Mouse (Mus musculus) CD4-positive, CD25-positive, alpha-beta regulatory T cell, adult 2 months (primary cell): Measurements from ENCODE around the gene Gm14744.
"Not testable (repeated sequence)": the region's sequence is repeated elsewhere in the genome, so short reads cannot be mapped to it uniquely, and the experiment has no call there.

ENCODE experiments used
- DNase-seq: peaks from one replicate; pipeline ENCODE4 v3.0.0-alpha.2; 2012; ENCODE audit warnings: low read depth, low spot score

Gm14744 gene

DNA sequence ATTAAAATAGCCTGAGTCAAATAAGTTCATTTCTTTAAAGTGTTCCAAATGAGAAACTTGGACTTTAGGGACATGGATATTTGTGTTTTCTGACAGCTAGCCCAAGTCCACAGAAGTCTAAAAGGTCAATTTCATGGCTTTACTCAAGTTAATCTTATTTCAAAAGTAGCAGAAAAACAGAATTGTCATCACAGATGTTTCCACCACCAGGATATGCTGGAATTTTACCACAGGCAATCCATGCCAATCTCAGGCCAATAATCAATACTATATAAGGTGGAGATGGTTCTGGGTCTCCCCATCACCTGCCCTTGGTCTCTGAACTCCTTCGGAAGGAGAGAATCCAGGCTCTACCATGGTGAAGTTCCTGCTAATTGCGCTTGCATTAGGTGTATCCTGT, at the start of gene Gm14744:
Gm14744 (plus strand) TSS at position 301 of the 400 bp plus-strand sequence.
- DNase-seq = not testable (repeated sequence)

DNA sequence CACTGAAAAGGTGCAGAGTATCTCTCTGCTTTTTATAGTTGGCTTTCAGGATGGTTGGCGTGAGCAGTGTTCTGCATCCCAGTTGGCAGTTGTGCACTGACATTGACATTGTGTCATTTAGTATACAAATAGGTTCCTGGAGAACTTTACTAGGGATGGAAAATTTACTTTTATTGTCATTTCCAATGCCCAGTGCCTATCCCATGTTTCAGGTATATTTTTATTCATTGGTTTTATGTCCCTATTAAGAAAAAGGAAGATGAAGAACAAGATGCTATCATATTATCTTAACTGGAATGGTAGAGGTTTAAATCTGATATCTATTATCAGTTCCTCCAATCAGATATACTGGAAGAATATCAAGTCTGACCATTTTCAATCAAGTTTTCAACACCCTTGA, 11.0 kb upstream of the Gm14744 start, which contains the start of gene Pbsn:
Pbsn (minus strand) TSS at position 101 of the 400 bp plus-strand sequence.
- no peak for DNase-seq

DNA sequence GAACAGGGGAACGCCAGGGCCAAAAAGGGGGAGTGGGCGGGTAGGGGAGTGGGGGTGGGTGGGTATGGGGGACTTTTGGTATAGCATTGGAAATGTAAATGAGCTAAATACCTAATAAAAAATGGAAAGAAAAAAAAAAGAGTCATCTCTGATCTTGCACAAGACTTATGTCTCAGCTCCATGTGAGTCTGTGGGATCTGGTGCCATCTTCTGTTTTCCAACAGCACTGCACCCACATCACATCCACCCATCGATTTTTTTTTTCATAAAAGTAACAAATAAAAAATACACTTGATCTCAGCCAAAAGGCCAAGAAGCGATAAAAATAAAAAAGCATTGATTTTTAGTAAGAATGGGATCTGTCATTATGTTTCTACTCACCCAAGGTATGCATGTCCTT, 15.5 kb downstream of the Gm14744 start:
- DNase-seq = not testable (repeated sequence)
